In the genomic region with DNA sequence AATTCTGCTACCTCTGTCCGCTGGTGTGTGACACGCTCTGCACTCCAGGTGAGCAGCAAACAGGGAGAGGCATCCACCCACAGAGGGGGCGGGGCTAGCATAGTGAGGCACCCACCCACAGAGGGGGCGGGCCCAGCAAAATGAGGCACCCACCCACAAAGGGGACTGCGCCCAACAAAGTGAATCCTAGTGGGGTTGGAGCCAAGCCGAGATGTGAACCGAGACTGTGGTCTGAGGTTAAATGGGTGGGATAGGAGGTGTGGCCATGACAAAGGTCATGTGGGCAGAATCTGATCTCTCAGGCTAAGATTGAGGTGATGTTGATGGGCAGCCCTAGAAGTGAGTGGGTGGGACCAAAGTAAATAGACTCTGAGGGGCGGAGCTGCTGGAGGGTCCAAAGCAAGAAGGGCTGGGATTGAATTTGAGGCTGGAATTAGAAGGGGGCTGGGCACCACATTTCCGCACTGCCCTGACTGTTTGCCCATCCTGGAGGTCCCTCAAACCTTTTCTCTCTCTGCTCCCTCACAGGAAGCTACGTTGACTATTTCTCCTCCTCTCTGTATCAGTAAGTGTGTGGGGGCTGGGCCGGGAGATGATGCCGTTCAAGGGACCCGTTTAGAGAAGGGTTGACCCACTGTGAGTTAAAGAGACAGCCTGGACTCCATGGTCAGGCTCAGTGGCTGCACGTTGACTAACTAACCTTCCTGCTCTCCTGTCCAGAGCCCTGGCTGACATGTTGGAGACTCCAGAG, we compare ENCODE assay signal across 9 mouse cellular contexts. TPM values are rescaled to one million over a fixed set of nuclear protein-coding genes. Genes with fewer than 3 reads are reported as not detected.
DNase-seq lines count a peak whose midpoint lies in the region; ATAC-seq and TF ChIP-seq lines count a peak whose summit lies in the region.
"Had no signal": no experiment of that assay in that cellular context is flagged by ENCODE, and none has a peak within 500 bp of the region (broad histone marks: within the 10 kb centered on the region; RNA-seq: fewer than 3 reads in every experiment).

No protein-coding gene starts in this region.

- peaks cover 42% of the 10 kb centered on the region for H3K4me1 ChIP-seq in intestine, embryonic 14.5 days (replicated peaks; ENCODE audit: control insufficient read depth, insufficient read depth, low read length)
- peaks cover 15 to 31% of the 10 kb centered on the region in 2 experiments for H3K4me1 ChIP-seq in liver, embryonic 14.5 days (replicated peaks; ENCODE audit: control insufficient read depth in 2 of 2, insufficient read depth in 2 of 2, low read length in 1 of 2)
- peaks cover 50% of the 10 kb centered on the region for H3K4me1 ChIP-seq in neural tube, embryonic 12.5 days

- peak overlapping the region; percentile 76 for H3K4me2 ChIP-seq in intestine, embryonic 14.5 days (ENCODE audit: low read length)
- H3K4me2 ChIP-seq in liver, embryonic 14.5 days (ENCODE audit: low read depth), result peak overlapping the region; percentile 81
- H3K4me2 ChIP-seq in neural tube, embryonic 12.5 days (replicated peaks), result peak overlapping the region; percentile 93

- H3K36me3 ChIP-seq in intestine, embryonic 14.5 days (ENCODE audit: control insufficient read depth, insufficient read depth, low read length), result no peaks in the 10 kb centered on the region
- H3K36me3 ChIP-seq in liver, embryonic 14.5 days (replicated peaks; ENCODE audit: control insufficient read depth, insufficient read depth, low read depth), result no peaks in the 10 kb centered on the region
- H3K36me3 ChIP-seq in neural tube, embryonic 12.5 days, result peaks cover 3% of the 10 kb centered on the region; the same call in 1 of the 2 replicates

- intact Hi-C loops in gastrocnemius, postnatal 36 days (cut with DNase I), result no loop called here

- no peaks in the 10 kb centered on the region for H3K27me3 ChIP-seq in intestine, embryonic 14.5 days (replicated peaks; ENCODE audit: control insufficient read depth, insufficient read depth, low read length)
- peaks cover 8% of the 10 kb centered on the region for H3K27me3 ChIP-seq in liver, embryonic 14.5 days (ENCODE audit: control insufficient read depth, insufficient read depth, low read length)
- H3K27me3 ChIP-seq in neural tube, embryonic 12.5 days (replicated peaks), result peaks cover 9% of the 10 kb centered on the region

- no peak for TF ChIP-seq EP300 in liver, embryonic 14.5 days (IDR thresholded peaks at IDR 0.05; ENCODE audit: low read depth)

- H3K9me3 ChIP-seq in intestine, embryonic 14.5 days (ENCODE audit: control insufficient read depth, low read length), result no peaks in the 10 kb centered on the region
- no peaks in the 10 kb centered on the region for H3K9me3 ChIP-seq in liver, embryonic 14.5 days (ENCODE audit: control insufficient read depth, low read length)
- no peaks in the 10 kb centered on the region for H3K9me3 ChIP-seq in neural tube, embryonic 12.5 days

- peak; percentile 34 for ATAC-seq in intestine, embryonic 14.5 days (replicated peaks; ENCODE audit: low FRiP score, low TSS enrichment, low read depth)
- no peak for ATAC-seq in liver, embryonic 14.5 days (ENCODE audit: insufficient read depth)
- ATAC-seq in neural tube, embryonic 12.5 days (ENCODE audit: low FRiP score, low read depth), result no peak

- 2% methylated on average over 14 of the region's 14 CpGs for WGBS in intestine, embryonic 14.5 days
- 2% methylated on average over 14 of the region's 14 CpGs for WGBS in liver, embryonic 14.5 days (ENCODE audit: insufficient replicate concordance)
- WGBS in neural tube, embryonic 12.5 days, result 3% methylated on average over 14 of the region's 14 CpGs

- peak; percentile 59 for DNase-seq in layer of hippocampus, adult 9-11 months
- no peak for DNase-seq in layer of hippocampus, postnatal 14 days (ENCODE audit: low spot score in 2 of 2)
- DNase-seq in embryo, embryonic 10 days (ENCODE audit: low spot score), result peak; percentile 71
- peak; percentile 84 for DNase-seq in intestine, embryonic 14.5 days (ENCODE audit: low spot score)
- DNase-seq in liver, embryonic 14.5 days (ENCODE audit: low read depth in 3 of 3, low spot score in 3 of 3), result no peak
- no peak for DNase-seq in frontal cortex, postnatal 14 days (ENCODE audit: low spot score in 2 of 2)
- DNase-seq in gastrocnemius, postnatal 36 days, result no peak

- peak overlapping the region; percentile 40 for H3K4me3 ChIP-seq in intestine, embryonic 14.5 days (ENCODE audit: low read depth, low read length)
- H3K4me3 ChIP-seq in liver, embryonic 14.5 days (ENCODE audit: insufficient read depth in 1 of 2, low read depth in 2 of 2, low read length in 2 of 2), result no peak overlapping the region
- H3K4me3 ChIP-seq in neural tube, embryonic 12.5 days, result no peak overlapping the region

- peak overlapping the region; percentile 58 for H3K27ac ChIP-seq in intestine, embryonic 14.5 days (ENCODE audit: low read depth)
- H3K27ac ChIP-seq in liver, embryonic 14.5 days, result no peak overlapping the region
- H3K27ac ChIP-seq in neural tube, embryonic 12.5 days, result no peak overlapping the region

- no peak overlapping the region for H3K9ac ChIP-seq in intestine, embryonic 14.5 days (ENCODE audit: low read length)
- no peak overlapping the region for H3K9ac ChIP-seq in liver, embryonic 14.5 days (replicated peaks)
- H3K9ac ChIP-seq in neural tube, embryonic 12.5 days, result no peak overlapping the region

- no peak for TF ChIP-seq CTCF in liver, embryonic 14.5 days (IDR thresholded peaks at IDR 0.05; ENCODE audit: low read depth)

RNA-seq across cellular contexts. Expression of gene Hrc, which starts 3.2 kb away (rescaled TPM):
- under 1 TPM; 0.50 to 0.69 TPM for total RNA-seq in layer of hippocampus, postnatal 14 days (2021)
- polyA plus RNA-seq in intestine, embryonic 14.5 days (2014; fragmentation: Nextera tagmentation; extraction: Ambion mirVana), result 0.58 and 0.63 TPM in 2 replicates
- polyA plus RNA-seq in liver, embryonic 14.5 days (2012; rRNA removed), result 0.02 and 0.07 TPM in 2 replicates
- not detected in 2 replicates for polyA plus RNA-seq in liver, embryonic 14.5 days (2014; fragmentation: Nextera tagmentation; extraction: Ambion mirVana)
- 0.46 and 0.77 TPM in 2 replicates for polyA plus RNA-seq in neural tube, embryonic 12.5 days (2016; fragmentation: Nextera tagmentation; extraction: Ambion mirVana)
- 100 to 1,000 TPM; 818 to 890 TPM for total RNA-seq in gastrocnemius, postnatal 36 days (2021)
- polyA plus RNA-seq: liver, adult 2 months had no signal

RNA-seq across cellular contexts. Expression of gene Trpm4, which starts 4.8 kb away (rescaled TPM):
- 10 to 100 TPM; 14.8 to 15.5 TPM for total RNA-seq in layer of hippocampus, postnatal 14 days (2021)
- 18.7 and 21.3 TPM in 2 replicates for polyA plus RNA-seq in intestine, embryonic 14.5 days (2014; fragmentation: Nextera tagmentation; extraction: Ambion mirVana)
- 0.70 and 0.87 TPM in 2 replicates for polyA plus RNA-seq in liver, embryonic 14.5 days (2012; rRNA removed)
- polyA plus RNA-seq in liver, embryonic 14.5 days (2014; fragmentation: Nextera tagmentation; extraction: Ambion mirVana), result 0.43 and 0.60 TPM in 2 replicates
- 9.6 and 11.0 TPM in 2 replicates for polyA plus RNA-seq in neural tube, embryonic 12.5 days (2016; fragmentation: Nextera tagmentation; extraction: Ambion mirVana)
- total RNA-seq in gastrocnemius, postnatal 36 days (2021), result 10 to 100 TPM; 20.1 to 20.7 TPM

RNA-seq across cellular contexts. Expression of gene Ppfia3, which starts 28.5 kb away (rescaled TPM):
- total RNA-seq in layer of hippocampus, postnatal 14 days (2021), result 100 to 1,000 TPM; 133 TPM
- polyA plus RNA-seq in intestine, embryonic 14.5 days (2014; fragmentation: Nextera tagmentation; extraction: Ambion mirVana), result 5.5 and 5.8 TPM in 2 replicates
- 0.21 and 0.22 TPM in 2 replicates for polyA plus RNA-seq in liver, embryonic 14.5 days (2012; rRNA removed)
- 0.25 TPM in 1 of 2 replicates, not detected in the other for polyA plus RNA-seq in liver, embryonic 14.5 days (2014; fragmentation: Nextera tagmentation; extraction: Ambion mirVana)
- 17.1 and 18.1 TPM in 2 replicates for polyA plus RNA-seq in neural tube, embryonic 12.5 days (2016; fragmentation: Nextera tagmentation; extraction: Ambion mirVana)
- under 1 TPM; 0.07 to 0.08 TPM for total RNA-seq in gastrocnemius, postnatal 36 days (2021)
- total RNA-seq: liver, adult 2 months had no signal
- polyA plus RNA-seq: liver, adult 2 months had no signal

RNA-seq across cellular contexts. Expression of gene Lin7b, which starts 32.0 kb away (rescaled TPM):
- 100 to 1,000 TPM; 148 to 157 TPM for total RNA-seq in layer of hippocampus, postnatal 14 days (2021)
- 3.0 and 3.2 TPM in 2 replicates for polyA plus RNA-seq in intestine, embryonic 14.5 days (2014; fragmentation: Nextera tagmentation; extraction: Ambion mirVana)
- 0.10 and 0.23 TPM in 2 replicates for polyA plus RNA-seq in liver, embryonic 14.5 days (2012; rRNA removed)
- polyA plus RNA-seq in liver, embryonic 14.5 days (2014; fragmentation: Nextera tagmentation; extraction: Ambion mirVana), result 0.20 TPM in 1 of 2 replicates, not detected in the other
- polyA plus RNA-seq in neural tube, embryonic 12.5 days (2016; fragmentation: Nextera tagmentation; extraction: Ambion mirVana), result 3.5 TPM in 2 replicates
- not detected for total RNA-seq in gastrocnemius, postnatal 36 days (2021)
- total RNA-seq: liver, adult 2 months had no signal
- polyA plus RNA-seq: liver, adult 2 months had no signal

RNA-seq across cellular contexts. Expression of gene Snrnp70, which starts 57.2 kb away (rescaled TPM):
- total RNA-seq in layer of hippocampus, postnatal 14 days (2021), result 100 to 1,000 TPM; 386 to 456 TPM
- polyA plus RNA-seq in intestine, embryonic 14.5 days (2014; fragmentation: Nextera tagmentation; extraction: Ambion mirVana), result 77.1 and 86.0 TPM in 2 replicates
- polyA plus RNA-seq in liver, embryonic 14.5 days (2012; rRNA removed), result 132 and 203 TPM in 2 replicates
- polyA plus RNA-seq in liver, embryonic 14.5 days (2014; fragmentation: Nextera tagmentation; extraction: Ambion mirVana), result 28.0 and 28.8 TPM in 2 replicates
- polyA plus RNA-seq in neural tube, embryonic 12.5 days (2016; fragmentation: Nextera tagmentation; extraction: Ambion mirVana), result 269 and 286 TPM in 2 replicates
- total RNA-seq in gastrocnemius, postnatal 36 days (2021), result 10 to 100 TPM; 70.2 to 84.1 TPM

Comparison
In these comparisons a context has a peak if more than half of its experiments do, and no peak if none do; other contexts are left out.
1. DNase-seq: peak in layer of hippocampus, adult 9-11 months (single experiment), embryo, embryonic 10 days (single experiment) and intestine, embryonic 14.5 days (single experiment); none in layer of hippocampus, postnatal 14 days (0 of 2), liver, embryonic 14.5 days (0 of 3), frontal cortex, postnatal 14 days (0 of 2) and gastrocnemius, postnatal 36 days (0 of 2).
2. Peak in every context shown above with its lines, with median percentiles within 50 percentile points of each other: H3K4me2 ChIP-seq.